Mouse (Mus musculus) small intestine, adult 2 months (tissue): ENCODE results near the gene Hspa1a. TPM values are rescaled to one million over a fixed set of nuclear protein-coding genes. Genes with fewer than 3 reads are reported as not detected.

Experiments
- H3K27ac ChIP-seq: fragments of 200-500 bp; 2 replicates; pipeline ENCODE4 v1.5.1; 2012; ENCODE audit warnings: low read depth, low read length, control low read depth, inconsistent platforms; ENCODE audit not compliant: insufficient read depth
- H3K27me3 ChIP-seq: fragments of 200-500 bp; 2 replicates; pipeline ENCODE4 v1.6.1; 2012; ENCODE audit warnings: mild to moderate bottlenecking, moderate library complexity, low read length, inconsistent platforms; ENCODE audit not compliant: control insufficient read depth, insufficient read depth
- H3K36me3 ChIP-seq: fragments of 200-500 bp; 2 replicates; pipeline ENCODE4 v1.6.1; 2012; ENCODE audit warnings: mild to moderate bottlenecking, low read length, control low read depth, inconsistent platforms; ENCODE audit not compliant: control insufficient read depth, insufficient read depth
- H3K4me1 ChIP-seq: fragments of 200-500 bp; 2 replicates; pipeline ENCODE4 v1.6.1; 2012; ENCODE audit warnings: low read length, inconsistent platforms, mixed read lengths; ENCODE audit not compliant: control insufficient read depth, insufficient read depth, insufficient read length
- H3K4me3 ChIP-seq: fragments of 200-500 bp; 2 replicates; pipeline ENCODE4 v1.5.1; 2012; ENCODE audit warnings: low read depth, mild to moderate bottlenecking, control low read depth, inconsistent platforms, low read length, moderate library complexity
- CTCF ChIP-seq: fragments of 200-500 bp; IDR thresholded peaks from 2 replicates; pipeline ENCODE4 v1.5.1; 2012; ENCODE audit warnings: low read depth, mild to moderate bottlenecking, control low read depth, inconsistent platforms, low read length, moderate library complexity, mixed read lengths; ENCODE audit not compliant: insufficient replicate concordance, insufficient read length; ENCODE audit errors: extremely low read depth
- POLR2A ChIP-seq: fragments of 200-500 bp; IDR thresholded peaks from 2 replicates; pipeline ENCODE4 v1.6.1; 2012; ENCODE audit warnings: low read depth, mild to moderate bottlenecking, control low read depth, inconsistent platforms, low read length, moderate library complexity
- WGBS: fragments of 180-500 bp; shearing (Covaris S2); methylation state at CpG from one replicate; pipeline ENCODE4 v1.1.7; 2018; 5-methylcytosine and 5-hydroxymethylcytosine counted together
- polyA plus RNA-seq: library from polyadenylated mRNA; depleted of rRNA; stranded (reverse); fragments of >200 nt; gene quantifications from 2 replicates; pipeline ENCODE4 v1.2.3, GENCODE M21; 2012

Gene Hspa1a
- polyA plus RNA-seq, 1 experiment: 8.9 TPM

GRCm38 (mm10) chr17:34941344-34942041, 30.5 kb downstream of the Hspa1a start:
- TF ChIP-seq POLR2A (no peak), CTCF (no peak)
- Histone ChIP-seq H3K4me1 (peaks cover 25% of the 10 kb centered on the region), H3K27ac (no peak overlapping the region), H3K4me3 (peak overlapping the region; percentile 46), H3K36me3 (no peaks in the 10 kb centered on the region), H3K27me3 (no peaks in the 10 kb centered on the region)
- 24% methylated on average over 15 of the region's 15 CpGs for WGBS

- Histone ChIP-seq H3K4me1 (peaks cover 21% of the 10 kb centered on the region), H3K4me3 (no peak overlapping the region), H3K36me3 (peaks cover 12% of the 10 kb centered on the region), H3K27ac (no peak overlapping the region), H3K27me3 (no peaks in the 10 kb centered on the region)
- WGBS: 83% methylated on average over 6 of the region's 6 CpGs
- no peak for TF ChIP-seq CTCF
- no peak for TF ChIP-seq POLR2A
Measured at GRCm38 (mm10) chr17:34937960-34938505, 33.9 kb downstream of the Hspa1a start.

GRCm38 (mm10) chr17:34934830-34935229, 37.1 kb downstream of the Hspa1a start:
- WGBS: 61% methylated on average over 8 of the region's 8 CpGs
- Histone ChIP-seq H3K4me1 (peaks cover 16% of the 10 kb centered on the region), H3K27me3 (no peaks in the 10 kb centered on the region), H3K27ac (no peak overlapping the region), H3K4me3 (no peak overlapping the region), H3K36me3 (peaks cover 16% of the 10 kb centered on the region)
- TF ChIP-seq CTCF (no peak), POLR2A (no peak)

GRCm38 (mm10) chr17:34934031-34934430, 37.9 kb downstream of the Hspa1a start:
- 73% methylated on average over 24 of the region's 24 CpGs for WGBS
- H3K27me3 ChIP-seq: no peaks in the 10 kb centered on the region
- H3K4me1 ChIP-seq: peaks cover 16% of the 10 kb centered on the region
- peak overlapping the region; percentile 40 for H3K4me3 ChIP-seq
- H3K36me3 ChIP-seq: peaks cover 20% of the 10 kb centered on the region
- TF ChIP-seq POLR2A (no peak), CTCF (no peak)
- H3K27ac ChIP-seq: no peak overlapping the region

- Histone ChIP-seq H3K27ac (no peak overlapping the region), H3K4me3 (peak overlapping the region; percentile 81), H3K4me1 (peaks cover 16% of the 10 kb centered on the region), H3K36me3 (peaks cover 33% of the 10 kb centered on the region), H3K27me3 (no peaks in the 10 kb centered on the region)
- WGBS: 48% methylated on average over 8 of the region's 8 CpGs
- TF ChIP-seq CTCF (no peak), POLR2A (no peak)
Measured at GRCm38 (mm10) chr17:34932287-34932686, 39.7 kb downstream of the Hspa1a start.

GRCm38 (mm10) chr17:34931735-34932098, 40.2 kb downstream of the Hspa1a start:
- Histone ChIP-seq H3K27ac (0 out of 2 replicates have a peak overlapping the region, but pooled peaks have one; percentile 10), H3K36me3 (peaks cover 33% of the 10 kb centered on the region), H3K4me3 (peak overlapping the region; percentile 81), H3K4me1 (peaks cover 16% of the 10 kb centered on the region), H3K27me3 (no peaks in the 10 kb centered on the region)
- TF ChIP-seq CTCF: no peak
- TF ChIP-seq POLR2A: no peak
- WGBS: 3% methylated on average over 14 of the region's 14 CpGs

- TF ChIP-seq CTCF (peak; percentile 64; the same call in 1 of the 2 replicates), POLR2A (peak; percentile 84; the same call in 1 of the 2 replicates)
Measured at GRCm38 (mm10) chr17:34931061-34931734, 40.8 kb downstream of the Hspa1a start, which contains the start of gene Neu1. Gene Neu1 (plus strand): TSS chr17:34931253.

More at GRCm38 (mm10) chr17:34931061-34931734, 40.8 kb downstream of the Hspa1a start, which contains the start of gene Neu1:
- no peaks in the 10 kb centered on the region for H3K27me3 ChIP-seq
- H3K4me3 ChIP-seq: peak within 1 kb of the TSS; percentile 81
- under 1% methylated on average over 38 of the region's 38 CpGs for WGBS
- peaks cover 16% of the 10 kb centered on the region for H3K4me1 ChIP-seq
- H3K27ac ChIP-seq: peak within 1 kb of the TSS; percentile 10; the same call in 1 of the 2 replicates
- peaks cover 33% of the 10 kb centered on the region for H3K36me3 ChIP-seq
